Mouse (Mus musculus) spleen, adult 18-20 months (tissue): ENCODE results near the gene Plcg1.

Source experiments
- DNase-seq, 2 experiments: peaks; one replicate each; pipeline ENCODE4 v3.0.0; 2022; ENCODE audit warnings: mixed read lengths in 2 of 2

Plcg1 gene

DNA sequence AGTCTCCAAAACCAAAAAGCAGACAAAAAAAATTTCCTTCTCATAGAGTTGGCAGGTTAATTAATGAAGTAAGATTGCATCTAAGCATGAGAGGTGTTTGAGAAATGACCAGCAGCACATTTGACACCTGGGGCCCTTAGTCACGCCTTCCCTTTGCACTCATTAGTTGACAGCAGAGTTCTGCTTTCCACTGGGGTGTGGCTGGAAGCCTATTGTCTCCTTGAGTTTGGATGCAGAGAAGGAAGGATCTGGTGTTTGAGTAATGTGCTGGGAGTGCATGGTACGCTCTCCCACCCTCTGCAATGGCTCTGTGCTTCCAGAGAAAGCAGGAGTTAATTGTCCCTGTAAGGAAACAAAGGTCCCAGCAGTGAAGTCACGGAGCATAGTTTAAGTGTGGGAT lies 5.4 kb downstream of the Plcg1 start:
- no peak for DNase-seq

DNA sequence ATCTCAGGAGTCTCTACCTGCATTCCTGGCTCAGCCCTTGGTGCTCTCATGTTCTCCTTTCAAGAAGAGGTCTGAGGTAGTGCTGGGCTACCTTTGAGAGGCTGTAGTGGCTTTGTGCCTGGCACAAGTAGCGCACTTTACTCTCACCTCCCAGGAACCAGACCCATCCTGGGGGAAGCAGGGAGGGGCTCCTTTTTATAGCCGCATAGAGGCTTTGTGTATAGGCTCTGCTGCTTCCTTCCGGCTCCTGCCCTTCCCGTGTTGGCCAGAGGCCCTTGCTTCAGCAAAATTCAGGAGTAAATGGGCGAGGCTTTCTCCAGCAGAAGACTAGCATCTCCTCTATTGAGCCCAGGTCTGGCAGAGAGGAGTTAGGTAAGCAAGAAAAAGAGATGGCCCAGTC lies 7.3 kb downstream of the Plcg1 start:
- no peak for DNase-seq

DNA sequence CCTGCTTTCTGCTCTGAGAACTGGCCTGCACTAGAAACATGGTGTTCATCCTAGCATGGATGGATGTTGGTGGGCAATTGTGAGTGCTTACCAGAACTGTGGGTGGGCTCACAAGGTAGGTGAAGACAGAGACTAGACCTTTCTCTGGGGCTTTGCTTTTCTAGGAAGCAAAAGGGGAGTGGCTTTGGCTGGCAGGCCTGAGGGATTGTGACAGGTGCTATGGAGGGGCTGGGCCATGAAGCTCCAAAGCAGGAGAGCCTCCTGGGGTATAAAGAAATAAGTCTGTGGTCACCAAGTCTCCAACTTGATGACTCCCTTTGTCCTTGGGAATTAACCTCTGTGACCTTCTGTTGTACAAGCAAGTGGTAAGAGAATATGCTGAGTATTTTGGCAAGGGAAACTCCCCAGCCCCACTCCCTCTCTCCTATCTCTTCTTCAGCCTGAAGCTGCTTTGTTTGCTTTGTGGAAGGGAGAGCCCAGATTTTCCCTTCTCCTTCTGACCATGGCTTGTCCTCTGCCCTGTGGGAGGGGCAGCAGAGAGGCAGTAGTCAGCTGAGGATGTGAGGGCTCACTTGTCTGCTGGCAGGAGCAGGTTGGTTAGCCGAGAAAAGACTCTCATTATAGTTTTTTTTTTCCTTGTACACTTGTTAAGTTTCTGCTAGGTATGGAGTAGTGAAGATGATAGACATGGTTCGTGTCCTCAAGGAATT lies 8.7 kb downstream of the Plcg1 start:
- DNase-seq: no peak

DNA sequence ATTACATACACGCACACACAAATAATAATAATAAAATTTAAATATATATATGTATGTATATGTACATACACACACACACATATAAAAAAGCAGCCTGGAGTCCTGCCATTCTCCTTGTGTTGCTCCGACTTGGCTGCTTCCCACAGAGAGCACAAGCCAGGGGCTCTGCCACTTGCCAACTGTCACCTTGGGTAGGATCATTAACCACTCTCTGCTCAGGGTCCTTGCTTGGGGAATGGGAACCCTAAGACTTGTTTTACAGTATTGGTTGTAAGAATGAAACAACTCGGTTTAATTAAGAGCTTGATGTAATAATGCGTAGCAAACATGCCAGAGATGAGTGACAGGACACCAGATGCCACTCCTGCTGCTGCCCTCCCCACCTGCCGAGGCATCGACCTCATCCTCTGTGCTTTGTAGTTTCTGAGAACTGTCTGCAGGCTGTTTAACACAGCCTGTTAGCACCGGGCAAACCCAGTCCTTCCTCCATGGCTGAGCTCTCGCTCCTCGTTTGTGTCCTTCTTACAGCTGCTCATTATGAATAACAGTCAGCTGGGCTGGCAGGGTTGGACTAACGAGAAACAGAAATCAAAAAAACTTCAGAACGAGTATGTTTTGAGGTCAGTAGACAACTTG lies 9.5 kb downstream of the Plcg1 start:
- DNase-seq: no peak

GRCm38 (mm10) chr2:160741580-160741979 lies 10.5 kb downstream of the Plcg1 start:
- DNase-seq: no peak

- no peak for DNase-seq
These were observed 11.1 kb downstream of the Plcg1 start for GRCm38 (mm10) chr2:160742161-160742609.

DNA sequence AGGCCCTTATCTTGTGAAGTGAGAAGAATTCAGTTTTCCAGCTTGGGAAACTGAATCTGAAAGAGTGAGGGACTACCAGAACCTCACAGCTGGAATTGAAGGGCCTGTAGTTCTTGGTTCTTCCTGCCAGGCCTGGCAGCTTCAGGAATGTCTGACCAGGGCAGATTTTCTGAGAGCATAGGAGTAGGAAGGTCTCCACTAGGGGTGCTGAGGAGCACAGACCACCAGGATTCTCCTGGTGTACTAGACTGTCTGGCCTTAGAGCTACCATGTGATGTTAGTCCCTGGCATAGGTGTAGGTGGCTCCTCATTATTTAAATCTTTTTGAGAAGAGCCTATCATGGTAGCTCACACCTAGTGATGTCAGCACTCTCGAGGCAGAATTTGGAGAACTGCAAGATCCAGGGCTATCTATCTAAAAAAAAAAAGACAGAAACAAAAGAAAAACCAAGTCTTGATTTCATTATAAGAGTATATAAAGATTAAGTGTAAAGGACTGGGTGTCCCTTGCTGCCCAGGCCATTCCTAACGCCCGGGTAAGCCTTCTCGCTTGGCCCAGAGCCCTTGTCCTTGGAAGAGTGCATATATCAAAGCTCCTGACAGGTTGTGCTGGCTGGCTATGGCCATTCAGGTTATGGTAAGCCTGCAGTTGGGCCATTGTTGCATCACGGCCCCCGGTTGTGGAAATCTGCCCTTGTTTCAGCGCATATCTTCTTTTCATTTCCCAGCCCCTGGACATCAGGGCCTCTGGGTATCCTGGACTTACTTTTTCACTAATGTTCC lies 13.1 kb downstream of the Plcg1 start:
- peak in 1 of 2 experiments; percentile 71 for DNase-seq

- no peak for DNase-seq
These were observed 13.7 kb downstream of the Plcg1 start for GRCm38 (mm10) chr2:160744823-160745210.

- no peak for DNase-seq
These were observed 14.4 kb downstream of the Plcg1 start for GRCm38 (mm10) chr2:160745497-160745896.

DNA sequence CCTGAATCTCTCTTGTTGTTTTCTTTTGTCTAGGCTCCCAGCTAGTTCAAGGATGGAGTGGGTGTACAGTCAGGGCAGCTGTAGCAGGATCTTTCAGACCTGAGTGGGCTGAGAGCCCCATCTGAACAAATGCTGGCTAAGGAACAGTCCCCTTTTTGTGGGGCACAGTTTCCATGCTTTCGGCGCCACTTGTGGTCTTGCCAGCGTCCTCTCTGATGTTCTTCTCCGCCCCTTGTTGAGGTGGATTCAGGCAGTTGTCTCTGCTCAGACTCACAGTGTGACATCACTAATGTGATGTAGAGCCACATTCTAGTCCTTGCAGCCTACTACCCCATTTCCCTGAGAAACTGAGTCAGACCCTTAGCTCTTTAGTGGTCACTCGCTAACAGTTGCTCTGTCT lies 15.5 kb downstream of the Plcg1 start:
- DNase-seq: no peak

DNA sequence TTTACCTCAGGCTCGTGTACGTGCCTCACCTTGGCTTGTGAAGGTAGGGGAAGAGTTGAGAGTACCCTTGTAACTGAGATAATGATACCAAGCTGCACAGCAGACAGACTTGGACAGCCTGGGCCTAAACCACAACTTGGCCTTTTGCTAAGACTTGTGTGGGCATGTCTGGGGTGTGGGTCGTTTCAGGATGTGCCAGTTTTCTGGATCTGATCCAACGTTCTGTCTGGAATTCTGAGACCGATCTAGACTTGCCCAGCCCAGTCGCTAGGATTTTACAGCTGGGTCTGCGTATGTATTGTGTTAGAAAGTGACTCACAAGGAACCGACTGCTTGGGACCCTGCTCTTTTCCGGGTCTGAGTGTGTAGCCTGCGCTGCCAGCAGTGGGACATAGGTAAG lies 16.0 kb downstream of the Plcg1 start:
- no peak for DNase-seq

GRCm38 (mm10) chr2:160756583-160757203 lies 25.6 kb downstream of the Plcg1 start:
- DNase-seq: no peak

DNA sequence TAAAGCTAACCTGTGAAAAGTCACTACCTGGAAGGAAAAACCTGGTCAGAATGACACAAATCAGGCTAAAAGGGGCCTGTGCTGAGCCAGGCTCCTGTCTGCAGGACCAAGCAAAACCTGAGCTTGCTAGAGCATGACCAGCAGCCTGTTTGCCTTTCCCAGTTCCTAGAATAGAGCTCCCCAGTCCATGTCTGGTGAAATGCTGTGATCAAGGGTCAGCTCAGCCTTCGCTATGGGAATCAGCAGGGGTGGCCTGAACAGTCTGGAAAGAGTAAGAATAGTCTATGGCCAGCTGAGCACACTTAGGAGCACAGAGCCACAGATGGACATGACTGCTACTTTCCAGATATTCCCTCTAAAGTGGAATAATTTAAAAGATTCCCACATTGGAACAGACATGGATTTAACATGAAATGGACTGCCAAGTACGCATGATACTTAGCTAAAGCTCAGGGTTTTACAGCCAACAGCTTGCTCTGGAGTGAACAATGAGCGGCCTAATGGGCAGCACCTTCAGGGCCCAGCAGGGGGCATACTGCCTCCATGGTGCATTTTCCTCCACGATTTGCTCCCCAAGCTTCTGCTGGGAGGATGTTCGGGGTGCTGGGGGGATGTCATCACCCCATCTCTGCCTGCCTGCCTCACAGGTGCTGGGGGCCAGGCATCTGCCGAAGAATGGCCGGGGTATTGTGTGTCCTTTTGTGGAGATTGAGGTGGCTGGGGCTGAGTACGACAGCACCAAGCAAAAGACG lies 29.5 kb downstream of the Plcg1 start:
- DNase-seq: no peak

DNA sequence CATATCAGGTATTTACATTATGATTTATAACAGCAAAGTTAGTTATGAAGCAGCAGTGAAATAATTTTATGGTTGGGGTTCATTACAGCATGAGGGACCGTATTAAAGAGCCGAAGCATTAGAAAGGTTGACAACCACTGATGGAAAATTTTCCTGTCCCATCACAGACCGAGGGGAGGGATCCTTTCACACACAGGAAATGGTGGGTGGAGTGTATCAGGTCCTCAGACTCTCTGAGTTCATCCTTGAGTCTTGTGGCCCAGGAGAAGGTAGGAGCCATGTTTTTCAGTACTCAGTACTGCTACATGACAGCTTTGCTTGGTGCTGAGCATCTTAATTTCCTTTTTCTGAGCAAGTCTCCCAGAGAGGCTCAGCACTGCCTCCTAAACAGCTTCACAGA lies 32.7 kb downstream of the Plcg1 start:
- DNase-seq: no peak

DNA sequence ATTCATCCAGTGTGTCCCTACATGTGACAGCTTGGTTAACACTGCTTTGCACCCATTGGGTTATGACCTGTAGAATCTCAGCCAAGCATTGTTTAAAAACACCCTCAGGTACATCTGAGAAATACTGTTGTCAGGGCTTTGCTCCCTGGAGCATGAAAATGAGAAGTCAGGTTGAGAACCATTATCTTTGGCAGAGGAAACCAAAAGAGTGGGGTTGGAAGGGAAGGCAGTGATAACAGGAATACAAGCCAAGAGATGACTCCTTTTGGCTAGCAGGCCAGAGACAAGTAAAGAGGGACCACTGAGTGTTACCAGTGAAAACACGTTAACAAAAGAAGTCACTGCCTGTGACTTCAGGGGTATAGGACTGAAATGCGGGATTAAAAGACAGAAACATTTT lies 33.3 kb downstream of the Plcg1 start:
- DNase-seq: no peak

- no peak for DNase-seq
These were observed 34.0 kb downstream of the Plcg1 start for GRCm38 (mm10) chr2:160765096-160765495.

GRCm38 (mm10) chr2:160766371-160766771 lies 35.3 kb downstream of the Plcg1 start:
- no peak for DNase-seq

DNA sequence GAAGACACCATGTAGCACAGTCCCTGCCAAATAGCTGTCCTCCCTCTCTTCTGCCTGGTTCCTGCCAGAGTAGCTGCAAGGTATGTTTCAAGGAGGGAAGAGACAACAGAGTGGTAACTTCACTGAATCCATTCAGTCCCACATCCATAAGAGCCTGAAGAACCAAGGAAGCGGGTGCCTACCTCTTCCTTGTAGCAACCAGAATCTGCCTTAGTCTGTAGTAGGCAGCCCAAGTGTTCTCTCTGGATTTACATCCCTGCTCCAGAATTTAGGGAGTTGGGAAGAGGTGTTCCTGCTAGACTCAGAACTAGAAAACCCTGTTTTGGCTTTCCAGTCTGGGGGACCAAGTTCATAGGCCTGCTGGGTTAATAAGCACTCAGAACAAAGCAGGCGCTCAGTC lies 36.1 kb downstream of the Plcg1 start:
- no peak for DNase-seq

- DNase-seq: no peak
These were observed 37.1 kb downstream of the Plcg1 start for GRCm38 (mm10) chr2:160768097-160768695.

GRCm38 (mm10) chr2:160768997-160769396 lies 37.9 kb downstream of the Plcg1 start:
- no peak for DNase-seq

DNA sequence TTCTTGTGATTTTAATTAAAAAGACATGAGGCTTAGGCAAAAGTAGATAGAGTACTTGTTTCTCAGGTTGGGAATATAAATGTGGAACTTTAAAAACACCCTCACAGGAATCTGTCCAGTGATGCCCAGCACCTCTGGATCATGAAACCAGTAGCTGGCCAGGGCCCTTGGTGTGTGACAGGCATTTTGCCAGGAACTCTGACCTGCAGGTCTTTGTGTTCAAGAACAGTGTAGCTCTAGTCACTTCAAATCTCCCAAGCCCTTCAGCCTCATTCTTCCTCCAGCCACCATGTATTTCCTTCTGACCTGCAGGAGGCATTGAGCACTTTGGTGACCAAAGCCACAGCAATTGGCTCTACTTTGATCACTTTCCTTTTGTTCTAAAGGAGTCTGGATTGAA lies 39.3 kb downstream of the Plcg1 start:
- DNase-seq: no peak

- no peak for DNase-seq
These were observed 39.8 kb downstream of the Plcg1 start for GRCm38 (mm10) chr2:160770871-160771270.
